Mouse (Mus musculus) adrenal gland, postnatal 36 days (tissue): ENCODE measurements around the gene Cdk1. TPM values are rescaled to one million over a fixed set of nuclear protein-coding genes. Genes with fewer than 3 reads are reported as not detected.

ENCODE experiments used
- DNase-seq, 2 experiments: peaks; one replicate each; pipeline ENCODE4 v3.0.0; 2021; ENCODE audit warnings: mixed read lengths in 1 of 2
- total RNA-seq, 2 experiments: library from RNA; stranded (reverse); gene quantifications; 2 replicates each; pipeline ENCODE4 v1.2.3; 2021

Gene Cdk1
- total RNA-seq, 2 experiments from 2014 or later = 12.6 to 12.9 TPM

DNA sequence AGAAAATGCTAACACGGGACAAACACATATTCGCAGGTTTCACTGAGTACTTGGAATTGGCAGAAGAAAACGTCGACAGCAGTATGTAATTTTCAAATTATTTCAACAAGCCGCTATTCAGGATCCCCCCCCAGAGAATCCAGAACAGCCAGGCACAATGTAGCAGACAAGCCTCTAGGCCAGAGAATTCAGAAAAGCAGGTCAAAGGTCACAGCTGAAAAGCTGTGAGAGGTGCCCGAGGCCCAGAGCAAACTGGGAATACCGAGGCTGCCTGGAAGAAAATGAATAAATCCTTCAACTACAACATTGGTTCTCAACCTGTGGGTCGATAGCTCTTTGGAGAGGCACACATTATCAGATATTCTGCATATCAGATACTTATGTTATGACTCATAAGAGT is 4.5 kb downstream of the Cdk1 start:
- DNase-seq = no peak

DNA sequence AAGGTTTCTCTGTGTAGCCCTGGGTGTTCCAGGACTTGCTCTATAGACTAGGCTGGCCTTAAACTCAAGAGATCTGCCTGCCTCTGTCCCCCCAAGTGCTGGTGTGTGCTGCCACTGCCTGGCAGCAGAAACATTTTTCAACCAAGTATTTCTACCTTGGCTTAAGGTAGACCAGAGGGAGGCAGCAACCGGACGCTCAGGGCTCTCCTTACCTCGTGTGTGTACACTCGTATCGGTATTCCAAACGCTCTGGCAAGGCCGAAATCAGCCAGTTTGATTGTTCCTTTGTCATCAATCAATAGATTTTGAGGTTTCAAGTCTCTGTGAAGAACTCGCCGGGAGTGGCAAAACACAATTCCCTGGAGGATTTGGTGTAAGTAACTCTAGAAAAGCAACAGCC is 10.4 kb downstream of the Cdk1 start:
- no peak for DNase-seq

DNA sequence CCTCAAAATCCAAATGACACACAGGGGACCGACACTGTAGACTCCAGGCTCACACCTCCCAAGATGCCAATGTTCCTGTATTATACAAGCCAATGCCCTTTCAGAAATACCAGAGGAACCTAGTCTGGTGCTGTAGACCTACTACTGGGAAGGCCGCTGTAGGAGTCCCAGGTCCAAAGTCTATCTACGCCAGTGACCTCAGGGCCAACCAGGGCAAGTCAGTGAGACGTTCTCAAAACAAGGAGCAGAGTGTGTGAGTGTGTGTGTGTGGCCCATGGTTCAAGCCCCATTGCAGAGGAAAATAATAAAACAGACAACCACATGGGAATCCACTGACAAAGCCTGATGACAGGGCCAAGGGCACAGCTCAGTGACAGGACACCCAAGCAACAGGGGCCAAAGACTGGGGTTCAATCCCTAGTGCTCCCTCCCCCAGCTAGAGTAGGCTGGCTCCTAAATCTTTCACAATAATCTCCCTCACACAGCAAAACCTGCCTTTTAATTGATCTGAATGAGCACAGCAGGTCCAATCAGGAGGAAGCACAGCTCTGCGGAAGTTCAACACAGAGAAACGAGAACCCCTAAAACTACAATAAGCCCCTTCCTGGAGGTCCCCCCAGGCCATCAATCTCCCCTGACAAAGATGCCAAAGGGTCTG is 11.0 kb downstream of the Cdk1 start:
- no peak for DNase-seq

DNA sequence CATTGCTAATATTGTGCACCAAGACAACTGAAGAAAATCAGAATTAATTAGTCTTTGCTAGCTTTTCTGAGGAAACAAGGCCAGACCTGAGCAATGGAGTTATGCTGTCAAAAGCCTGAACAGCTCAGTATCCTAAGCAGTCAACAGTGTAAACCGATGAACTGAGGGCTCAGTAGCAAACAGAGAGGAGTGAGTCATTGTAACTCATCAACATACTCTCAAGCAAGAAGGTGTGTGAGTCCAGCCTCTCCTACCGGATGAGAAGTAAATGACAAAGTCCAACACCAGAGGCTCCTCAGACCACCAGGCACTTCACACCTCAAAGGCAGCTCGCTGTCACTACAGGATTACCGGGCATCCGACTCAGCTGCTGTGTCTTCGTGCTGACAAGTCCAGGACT is 12.7 kb downstream of the Cdk1 start:
- DNase-seq = no peak

DNA sequence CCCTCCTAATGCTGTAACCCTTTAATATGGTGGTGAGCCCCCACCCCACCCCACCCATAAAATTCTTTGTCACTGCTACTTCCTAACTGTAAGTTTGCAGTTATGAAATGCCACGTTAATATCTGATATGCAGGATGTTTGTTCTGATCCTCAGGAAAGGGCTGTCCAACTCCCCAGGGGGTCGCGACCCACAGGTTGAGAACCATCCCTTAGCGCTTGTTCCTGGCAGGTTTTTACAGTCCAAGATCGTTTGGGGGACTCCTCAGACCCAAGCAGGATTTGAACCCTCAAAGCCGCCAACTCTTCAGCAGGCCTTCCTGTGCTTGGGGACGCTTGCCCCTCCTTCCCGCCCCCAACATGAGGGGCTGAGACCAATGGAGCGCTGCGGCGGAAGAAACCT is 16.5 kb downstream of the Cdk1 start:
- DNase-seq = no peak

DNA sequence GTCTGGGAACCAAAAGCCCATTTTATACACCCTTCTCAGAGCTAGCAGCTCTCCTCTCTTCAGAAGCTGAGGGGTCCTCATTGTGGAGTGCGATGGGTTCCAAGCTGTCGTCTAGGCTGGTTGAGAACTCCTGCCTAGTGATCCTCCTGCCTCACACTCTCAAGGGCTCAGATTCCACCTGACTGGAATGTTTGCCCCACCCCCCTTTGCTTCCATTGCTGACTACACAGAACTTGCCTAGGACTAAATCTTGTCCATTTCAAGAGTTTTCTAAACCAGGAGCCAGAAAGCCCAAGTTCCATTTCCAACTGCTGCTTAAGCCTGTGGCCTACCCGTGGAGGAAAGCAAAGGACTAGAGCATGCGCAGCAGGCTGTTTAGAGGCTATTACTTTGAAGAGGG is 17.1 kb downstream of the Cdk1 start:
- no peak for DNase-seq

DNA sequence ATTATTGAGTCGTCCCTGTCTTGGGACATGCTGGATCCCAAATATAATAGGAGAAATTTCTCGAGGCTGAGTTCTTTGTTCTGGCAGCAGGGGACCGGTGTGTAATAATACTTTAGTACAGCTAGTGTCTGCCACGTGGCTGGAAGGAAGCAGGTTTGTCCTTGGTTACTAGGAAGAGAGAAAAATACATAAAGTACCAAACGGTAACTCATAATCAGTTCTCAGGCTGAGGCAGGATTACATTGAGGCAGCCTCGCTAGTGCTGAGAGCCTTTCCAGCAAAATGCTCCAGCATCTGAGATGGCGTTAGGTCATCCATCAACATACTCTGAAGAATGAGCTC is 17.6 kb downstream of the Cdk1 start:
- no peak for DNase-seq

DNA sequence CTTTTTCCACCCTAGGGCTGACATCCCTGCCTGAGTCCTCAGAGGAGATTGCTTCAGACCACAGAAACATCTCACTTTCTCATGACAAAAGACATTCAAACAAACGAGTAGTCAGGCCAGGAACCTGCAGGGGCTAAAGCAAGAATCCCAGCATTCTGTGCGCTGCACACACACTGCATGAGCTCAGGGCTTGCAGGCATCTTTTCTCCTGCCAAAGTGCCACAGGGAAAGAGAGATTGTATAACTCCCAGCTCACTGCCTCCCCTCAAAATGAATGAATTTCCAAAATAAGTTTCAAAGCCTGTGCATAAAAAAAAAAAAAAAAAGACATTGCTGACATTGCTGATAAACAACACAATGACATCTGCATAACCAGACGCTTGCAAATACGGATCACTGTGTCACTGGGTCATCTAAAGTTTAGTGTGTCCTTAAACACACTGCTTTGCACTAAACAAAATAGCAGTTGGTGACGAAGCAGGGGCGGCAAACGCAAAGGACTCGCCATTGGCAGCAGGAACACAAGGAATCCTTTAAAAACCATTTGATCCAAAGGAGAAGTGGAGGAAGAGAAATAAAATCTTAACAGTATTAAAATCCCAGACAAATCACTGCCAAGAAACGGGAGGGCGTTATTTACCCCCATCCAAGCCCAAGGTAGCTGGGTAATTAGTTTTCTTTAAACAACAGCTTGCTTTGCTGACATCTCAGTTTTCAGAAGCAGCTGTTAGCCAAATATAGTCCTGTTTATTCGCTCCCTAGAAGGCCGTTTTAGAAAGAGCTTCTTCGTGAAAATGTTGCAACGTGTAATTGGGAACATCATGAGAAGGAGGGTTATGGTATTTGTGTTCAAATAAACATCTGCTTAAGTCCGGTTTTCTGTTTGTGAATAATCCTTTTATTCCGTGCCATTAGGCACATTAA is 18.2 kb downstream of the Cdk1 start:
- DNase-seq = no peak

DNA sequence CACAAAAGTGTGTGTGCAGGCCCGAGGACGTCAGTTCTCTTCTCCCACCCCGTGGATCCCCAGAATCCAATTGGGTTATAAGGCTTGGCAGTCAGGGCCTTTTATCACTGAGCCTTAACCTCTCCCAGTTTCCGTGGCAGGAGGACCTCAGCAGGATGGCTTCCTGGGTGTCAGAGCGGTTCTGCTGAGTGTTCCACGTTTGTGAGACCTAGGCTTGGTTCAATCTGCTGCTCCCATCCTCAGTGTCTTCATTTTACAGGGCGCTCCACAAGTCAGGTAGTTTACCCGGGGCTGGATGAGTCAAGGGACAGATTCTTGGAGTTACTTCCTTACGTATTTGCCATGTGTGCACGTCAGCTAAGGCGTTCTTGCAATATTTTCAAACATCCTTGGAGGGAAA is 19.5 kb downstream of the Cdk1 start:
- no peak for DNase-seq

DNA sequence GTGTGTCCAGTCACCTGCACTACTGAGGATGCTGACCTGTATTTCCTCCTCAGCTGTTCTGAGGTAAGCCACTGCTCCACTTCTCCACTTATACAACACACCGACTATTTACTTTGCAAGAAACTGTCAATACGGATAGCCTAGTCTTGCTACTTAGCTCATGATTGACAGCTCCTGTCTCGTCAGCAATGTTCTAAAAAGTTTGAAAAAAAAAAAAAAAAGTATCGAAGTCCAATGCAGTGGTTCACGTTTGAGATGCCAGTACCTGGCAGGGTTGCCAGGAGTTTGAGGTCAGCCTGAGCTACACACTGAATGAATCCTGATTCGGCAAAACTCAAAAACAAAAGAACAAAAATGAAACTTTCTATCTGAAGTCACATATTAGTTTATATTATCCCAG is 21.5 kb downstream of the Cdk1 start:
- DNase-seq = no peak

DNA sequence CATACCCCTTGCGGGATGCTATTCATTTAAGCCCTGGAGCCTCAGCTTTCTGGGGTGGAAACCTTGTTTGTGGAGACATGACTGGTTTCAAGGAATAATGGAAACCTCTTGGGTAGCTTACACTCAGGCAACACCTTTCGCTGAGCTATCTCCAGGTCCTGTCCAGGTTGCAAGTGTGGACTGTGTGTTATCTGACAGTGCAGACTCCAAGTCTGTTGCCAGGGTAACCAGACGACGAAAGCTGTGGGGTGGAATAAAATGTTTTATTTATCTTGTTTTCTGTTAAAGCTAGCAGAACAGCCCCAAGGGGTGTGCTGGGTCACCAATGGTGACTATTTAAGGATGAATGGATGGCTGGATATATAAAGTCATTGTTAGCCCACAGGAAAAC is 24.1 kb downstream of the Cdk1 start:
- no peak for DNase-seq

DNA sequence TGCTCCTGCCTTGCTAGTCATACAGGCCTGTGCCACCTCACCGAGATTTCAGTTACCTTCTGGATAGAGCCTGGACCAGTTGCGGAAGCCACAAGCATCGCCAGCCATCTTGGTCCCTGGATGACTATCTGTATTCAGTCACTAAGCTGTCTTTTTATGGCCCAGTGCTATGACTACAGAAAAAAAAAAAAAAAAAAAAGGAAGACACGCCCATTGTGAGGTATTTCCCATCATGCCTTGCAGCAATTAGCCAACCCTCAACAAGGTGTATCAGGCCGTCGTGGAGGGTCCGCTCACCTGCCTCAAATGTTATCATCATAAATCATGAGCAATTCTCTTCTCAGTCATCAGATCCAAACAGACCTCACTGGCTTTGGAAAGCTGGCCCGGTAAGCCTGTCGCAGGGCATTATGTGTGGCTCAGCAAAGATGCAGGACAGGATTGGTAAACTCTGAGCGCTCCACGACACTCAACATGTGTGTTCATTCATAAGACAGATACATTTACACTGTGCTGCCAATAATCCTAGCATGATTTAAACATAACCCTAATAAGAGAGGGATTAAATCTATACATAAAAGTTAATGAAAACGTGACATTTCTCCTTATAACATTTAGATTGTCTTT is 24.6 kb downstream of the Cdk1 start:
- DNase-seq = no peak

DNA sequence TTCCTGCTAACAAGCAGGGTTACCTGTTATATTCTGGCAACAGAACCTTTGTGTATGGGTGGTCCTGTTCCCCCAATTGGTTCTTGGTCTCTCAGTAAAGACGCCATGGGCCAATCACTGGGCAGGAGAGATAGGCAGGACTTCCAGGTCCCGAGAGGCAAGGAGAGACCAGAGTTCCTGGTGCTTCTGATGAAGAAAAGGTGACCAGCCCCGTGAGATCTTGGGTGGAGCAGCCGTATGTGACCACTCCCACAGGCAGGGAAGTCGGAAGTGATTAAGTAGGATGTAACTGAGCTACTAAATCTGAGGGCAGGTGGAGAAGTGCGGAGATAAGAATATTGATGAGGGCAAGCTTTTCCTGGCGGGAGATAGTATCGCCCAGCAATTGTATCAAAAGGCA is 25.4 kb downstream of the Cdk1 start:
- DNase-seq = no peak

DNA sequence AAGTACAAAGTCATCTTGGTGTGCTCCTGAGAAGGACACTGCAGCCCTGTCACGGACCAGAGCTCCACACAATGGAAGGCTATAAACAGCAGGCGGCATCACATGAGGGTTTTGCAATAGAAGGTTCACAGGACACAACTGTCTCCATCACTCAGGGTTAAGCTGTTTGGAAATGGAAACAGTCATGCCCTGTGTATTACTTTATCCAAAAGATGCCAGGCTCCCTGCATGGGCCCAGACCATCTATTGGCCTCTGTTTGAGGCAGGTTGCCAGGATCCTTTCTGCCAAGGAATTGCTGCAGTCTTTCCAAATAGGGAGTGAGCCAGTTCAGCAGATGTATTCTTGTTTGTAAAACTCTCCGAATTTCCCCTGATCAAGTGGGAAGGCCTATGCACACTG is 26.3 kb downstream of the Cdk1 start:
- DNase-seq = peak in 1 of 2 experiments; percentile 46

DNA sequence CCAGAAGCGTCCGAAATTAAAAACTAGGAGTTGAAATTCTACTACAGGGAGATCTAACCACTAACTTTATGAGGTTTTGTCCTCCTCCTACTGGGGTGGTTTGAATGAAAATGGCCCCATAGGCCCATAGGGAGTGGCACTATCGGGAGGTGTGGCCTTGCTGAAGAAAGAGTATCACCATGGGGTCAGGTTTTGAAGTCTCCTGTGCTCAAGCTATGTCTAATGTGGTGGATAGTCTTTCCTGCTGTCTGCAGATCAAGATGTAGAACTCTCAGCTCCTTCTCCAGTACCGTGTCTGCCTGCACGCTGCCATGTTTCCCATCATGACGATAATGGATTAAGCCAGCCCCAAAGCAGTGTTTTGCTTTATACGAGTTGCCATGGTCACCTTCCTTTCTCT is 27.9 kb downstream of the Cdk1 start:
- no peak for DNase-seq

DNA sequence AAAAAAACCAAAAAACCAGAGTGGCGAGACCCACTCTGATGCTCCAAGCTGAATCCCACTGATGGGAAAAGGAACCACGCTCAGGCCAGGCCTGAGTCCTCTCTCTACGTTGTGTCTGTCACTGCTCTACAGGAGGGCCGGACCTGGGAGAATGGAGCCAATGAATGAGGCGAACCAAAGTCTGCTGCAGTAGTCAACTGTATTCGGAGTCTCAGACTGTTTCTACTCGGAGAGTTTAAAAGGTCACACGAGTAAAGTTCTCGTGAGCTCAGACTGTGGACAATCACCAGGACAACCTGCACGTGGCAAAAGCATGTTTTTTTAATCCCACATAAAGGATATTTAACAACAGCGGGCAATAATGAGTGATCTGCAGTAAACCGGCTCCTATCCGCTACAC is 28.8 kb downstream of the Cdk1 start:
- no peak for DNase-seq

DNA sequence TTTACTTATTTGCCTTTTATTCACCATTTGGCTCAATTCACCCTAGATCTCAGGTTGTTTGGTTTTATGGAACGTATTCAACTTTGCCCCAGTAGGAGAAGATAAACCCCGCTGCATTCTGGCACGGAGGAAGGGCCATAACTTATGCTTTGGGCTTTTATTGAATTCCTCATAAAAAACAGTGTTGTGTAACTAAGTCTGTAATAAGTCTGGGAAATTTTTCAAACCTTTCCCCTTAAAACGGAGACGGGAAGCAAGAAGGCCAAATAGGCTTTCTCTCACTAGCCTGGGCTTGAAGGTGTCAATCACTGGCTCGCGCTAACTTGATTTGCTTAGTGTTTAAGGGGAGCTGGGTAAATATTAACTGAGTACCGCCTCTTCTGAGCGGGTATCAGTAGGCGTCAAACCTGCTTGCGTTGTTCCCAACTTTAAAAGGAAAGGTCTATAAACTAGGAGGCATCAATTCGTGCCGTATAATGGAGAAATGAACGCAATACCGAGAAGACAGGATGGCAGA is 31.2 kb downstream of the Cdk1 start:
- no peak for DNase-seq

DNA sequence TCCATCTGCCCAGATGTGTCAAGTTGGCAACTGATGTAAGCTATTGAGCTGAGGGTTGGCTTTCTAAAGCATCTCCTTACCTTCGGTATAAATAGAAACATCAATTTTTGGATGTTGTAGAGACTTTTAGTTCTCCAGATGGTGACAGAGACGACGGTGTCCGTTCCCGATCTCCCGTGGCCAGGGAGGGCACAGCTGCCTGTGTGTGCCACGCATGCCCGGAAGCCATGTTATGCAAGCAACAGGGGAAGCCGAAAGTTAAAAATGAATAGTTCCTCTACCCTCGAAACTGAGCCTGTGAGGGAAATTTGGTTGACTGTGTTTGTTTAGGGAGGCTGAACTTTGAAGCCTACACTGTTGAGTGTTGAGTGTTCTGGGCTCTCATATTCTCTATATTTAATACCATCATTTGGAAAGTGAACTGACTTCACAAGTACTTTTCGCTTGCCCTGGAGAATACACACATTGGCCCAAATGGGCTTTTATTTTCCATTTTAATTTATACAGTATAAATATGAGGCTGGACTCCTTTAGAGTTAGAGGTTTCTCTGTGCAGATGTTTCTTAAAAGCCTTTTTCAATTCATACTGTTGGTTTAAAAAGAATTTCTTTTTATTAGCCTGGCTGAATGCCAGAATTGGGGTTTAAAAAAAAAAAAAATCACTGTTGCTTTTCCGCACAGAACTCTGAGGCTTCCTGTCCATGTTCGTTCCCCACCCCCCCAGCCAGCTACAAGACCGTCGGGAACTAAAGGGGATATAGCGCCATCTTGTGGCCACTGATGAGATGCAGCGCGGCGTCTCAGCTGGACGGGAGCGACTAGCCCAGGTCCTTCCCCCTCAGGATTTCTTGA is 31.8 kb downstream of the Cdk1 start:
- DNase-seq = peak; percentile 80 to 89

DNA sequence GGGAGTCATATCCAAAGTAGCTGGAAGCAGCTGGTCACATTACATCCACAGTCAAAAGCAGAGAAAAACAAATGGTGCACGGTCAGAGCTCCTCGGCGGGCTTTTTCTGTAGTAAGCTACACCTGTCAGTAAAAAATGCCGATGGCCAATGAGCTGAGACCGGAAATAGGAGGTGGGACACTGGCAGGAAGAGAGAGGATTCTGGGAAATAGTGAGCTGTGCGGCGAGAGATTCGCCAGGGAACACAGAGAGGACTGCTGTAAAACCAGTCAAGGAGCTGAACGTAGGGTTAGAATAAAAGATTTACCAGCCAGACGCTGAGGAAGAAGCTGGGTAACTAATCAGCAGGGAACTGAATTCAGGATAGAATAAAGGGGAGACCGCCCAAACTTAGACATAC is 34.2 kb downstream of the Cdk1 start:
- no peak for DNase-seq

DNA sequence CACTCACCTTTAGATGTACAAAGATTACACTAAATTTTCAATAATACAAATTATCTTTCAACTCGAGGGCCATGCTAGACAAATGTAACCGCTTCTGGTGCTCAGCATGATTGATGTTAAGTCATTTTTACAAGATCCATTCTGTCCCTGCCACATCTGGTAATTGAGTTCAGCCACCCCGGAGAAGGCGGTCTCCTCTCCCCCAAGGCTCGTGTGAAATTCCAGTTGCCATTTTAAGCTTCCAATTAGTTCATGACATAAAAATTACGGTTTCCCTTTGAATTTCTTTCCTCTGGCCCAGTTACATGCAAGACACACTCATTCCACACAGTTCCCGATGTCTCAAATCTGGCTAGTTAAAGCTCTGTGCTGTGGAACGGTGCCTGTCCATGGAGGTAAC is 38.8 kb downstream of the Cdk1 start:
- DNase-seq = no peak

DNA sequence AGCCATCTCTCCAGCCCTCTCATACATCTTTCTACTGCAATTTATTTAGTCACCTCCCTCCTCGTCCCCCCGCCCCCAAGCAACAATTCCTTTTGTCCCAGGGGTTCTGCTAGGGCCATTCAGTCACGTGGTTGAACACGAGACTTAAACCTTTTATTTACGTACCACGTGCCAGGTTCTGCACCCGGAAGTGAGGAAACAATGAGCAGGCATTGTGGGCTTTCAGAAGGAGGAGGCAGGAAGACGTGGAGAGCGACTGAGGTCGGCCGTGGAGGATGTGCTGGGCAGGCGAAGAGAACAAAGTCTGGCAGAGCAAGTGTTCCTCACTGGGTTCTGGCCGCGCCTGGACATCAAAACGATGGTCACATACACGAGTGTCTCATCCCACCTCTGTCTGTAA is 40.9 kb downstream of the Cdk1 start:
- DNase-seq = no peak

DNA sequence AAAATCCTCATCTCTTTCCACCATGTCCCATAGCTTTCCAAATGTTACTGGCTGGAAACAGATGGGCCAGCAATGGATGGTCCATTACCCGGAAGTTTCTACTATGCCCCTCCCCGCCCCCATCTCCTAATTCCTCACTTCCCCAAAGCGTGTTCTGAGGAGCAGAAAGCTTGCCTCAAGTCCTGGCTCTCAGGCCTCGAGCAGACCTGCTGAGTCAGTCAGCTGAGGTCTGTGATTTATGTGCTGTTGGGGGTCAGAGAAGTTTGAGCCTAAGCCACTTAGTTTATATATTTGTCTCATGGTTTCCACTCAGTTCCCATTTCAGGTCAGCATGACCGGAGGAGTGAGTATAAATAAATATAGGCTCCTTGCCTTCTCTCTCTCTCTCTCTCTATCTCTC is 43.6 kb downstream of the Cdk1 start:
- DNase-seq = no peak
